8 mouse cellular contexts compared by ENCODE assay signal in the genomic region with DNA sequence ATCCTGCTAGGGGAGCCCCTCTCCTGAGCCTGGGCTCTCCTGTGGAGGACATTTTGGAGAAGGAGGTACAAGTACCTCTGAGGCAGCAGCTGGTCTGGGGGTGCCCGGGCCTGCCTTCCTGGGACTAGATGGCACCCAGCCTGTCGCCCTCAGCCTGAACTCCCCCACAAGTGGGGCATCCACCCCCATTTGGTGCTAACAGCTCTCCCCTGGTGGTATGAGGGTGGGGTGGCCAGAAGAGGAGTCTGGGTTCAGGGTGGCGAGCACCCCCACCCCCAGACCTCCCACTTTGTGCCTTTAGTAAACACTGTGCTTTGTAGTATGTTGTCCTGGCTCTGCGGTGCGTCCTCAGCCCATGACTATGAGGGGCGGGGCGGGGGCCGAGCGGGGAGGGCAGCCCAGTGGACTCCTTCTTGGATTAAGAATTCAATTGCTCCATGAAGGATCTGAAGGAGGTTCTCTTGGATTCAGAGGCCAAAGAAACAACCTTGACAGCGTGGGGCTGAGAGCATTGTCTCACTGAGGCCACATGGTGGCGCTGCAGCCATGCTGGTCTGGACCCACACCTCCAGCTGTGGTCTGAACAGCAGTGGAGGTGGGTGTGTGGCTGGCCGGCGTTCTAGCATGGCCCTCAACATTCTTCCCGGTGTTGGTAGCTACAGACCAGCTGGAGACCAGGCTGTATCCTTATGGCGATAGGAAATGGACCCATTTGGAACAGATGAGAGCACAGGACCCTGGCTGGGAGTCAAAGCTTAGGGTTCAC. TPM values are rescaled to one million over a fixed set of nuclear protein-coding genes. Genes with fewer than 3 reads are reported as not detected.
DNase-seq lines count a peak whose midpoint lies in the region; ATAC-seq and TF ChIP-seq lines count a peak whose summit lies in the region.

No protein-coding gene starts in this region.

- peak; percentile 90 for DNase-seq in embryonic facial prominence, embryonic 10.5 days (ENCODE audit: low spot score)
- peak; percentile 54 for DNase-seq in ovary, adult 18-20 months (ENCODE audit: low spot score)
- peak; percentile 72 for DNase-seq in thymus, postnatal 14 days

- no peak overlapping the region for H3K4me3 ChIP-seq in C2C12 (ENCODE audit: insufficient read depth, poor library complexity, severe bottlenecking)
- H3K4me3 ChIP-seq in embryonic facial prominence, embryonic 10.5 days: no peak overlapping the region
- no peak overlapping the region for H3K4me3 ChIP-seq in heart, embryonic 13.5 days
- no peak overlapping the region for H3K4me3 ChIP-seq in kidney, embryonic 16.5 days (ENCODE audit: low read length)
- no peak overlapping the region for H3K4me3 ChIP-seq in lung, embryonic 16.5 days (ENCODE audit: low read length)

- peaks cover 85% of the 10 kb centered on the region for H3K4me1 ChIP-seq in embryonic facial prominence, embryonic 10.5 days
- peaks cover 48% of the 10 kb centered on the region for H3K4me1 ChIP-seq in heart, embryonic 13.5 days
- peaks cover 23% of the 10 kb centered on the region for H3K4me1 ChIP-seq in kidney, embryonic 16.5 days (ENCODE audit: insufficient read depth, low read length)
- peaks cover 20% of the 10 kb centered on the region for H3K4me1 ChIP-seq in lung, embryonic 16.5 days (replicated peaks; ENCODE audit: control insufficient read depth, insufficient read depth, low read length)

- WGBS in embryonic facial prominence, embryonic 10.5 days: 21% methylated on average over 15 of the region's 15 CpGs
- WGBS in heart, embryonic 13.5 days: 27% methylated on average over 15 of the region's 15 CpGs
- 20% methylated on average over 15 of the region's 15 CpGs for WGBS in kidney, embryonic 16.5 days
- 16% methylated on average over 15 of the region's 15 CpGs for WGBS in lung, embryonic 16.5 days

- no peak overlapping the region for H3ac ChIP-seq in C2C12 (ENCODE audit: control insufficient read depth, insufficient read length, low read depth)

- no peak overlapping the region for H3K4me2 ChIP-seq in heart, embryonic 13.5 days
- H3K4me2 ChIP-seq in kidney, embryonic 16.5 days (replicated peaks; ENCODE audit: low read depth, low read length): no peak overlapping the region
- no peak overlapping the region for H3K4me2 ChIP-seq in lung, embryonic 16.5 days (ENCODE audit: low read depth, low read length)

- H3K36me3 ChIP-seq in C2C12 (ENCODE audit: control insufficient read depth, insufficient read depth): no peaks in the 10 kb centered on the region
- H3K36me3 ChIP-seq in embryonic facial prominence, embryonic 10.5 days (replicated peaks): no peaks in the 10 kb centered on the region
- H3K36me3 ChIP-seq in heart, embryonic 13.5 days: peaks cover 25% of the 10 kb centered on the region
- no peaks in the 10 kb centered on the region for H3K36me3 ChIP-seq in kidney, embryonic 16.5 days (ENCODE audit: insufficient read depth, low read length)
- H3K36me3 ChIP-seq in lung, embryonic 16.5 days (ENCODE audit: control insufficient read depth, insufficient read depth, low read length): no peaks in the 10 kb centered on the region

- H3K9me3 ChIP-seq in embryonic facial prominence, embryonic 10.5 days: no peaks in the 10 kb centered on the region
- H3K9me3 ChIP-seq in heart, embryonic 13.5 days: no peaks in the 10 kb centered on the region; the same call in 1 of the 2 replicates
- H3K9me3 ChIP-seq in kidney, embryonic 16.5 days (ENCODE audit: low read length): no peaks in the 10 kb centered on the region
- H3K9me3 ChIP-seq in lung, embryonic 16.5 days (ENCODE audit: control insufficient read depth, low read length): no peaks in the 10 kb centered on the region

- H3K79me3 ChIP-seq in C2C12 (ENCODE audit: low read depth): no peaks in the 10 kb centered on the region

- TF ChIP-seq CTCF in C2C12 (IDR thresholded peaks at IDR 0.05; ENCODE audit: control insufficient read depth, insufficient read depth, insufficient read length): peak; percentile 94

- no peaks in the 10 kb centered on the region for H3K79me2 ChIP-seq in C2C12 (ENCODE audit: control insufficient read depth, insufficient read depth)

- no peaks in the 10 kb centered on the region for H3K27me3 ChIP-seq in C2C12 (ENCODE audit: control insufficient read depth, insufficient read depth, insufficient read length)
- H3K27me3 ChIP-seq in embryonic facial prominence, embryonic 10.5 days (replicated peaks; ENCODE audit: low read depth, poor library complexity, severe bottlenecking): peaks cover 33% of the 10 kb centered on the region
- H3K27me3 ChIP-seq in heart, embryonic 13.5 days (replicated peaks): no peaks in the 10 kb centered on the region
- no peaks in the 10 kb centered on the region for H3K27me3 ChIP-seq in kidney, embryonic 16.5 days (ENCODE audit: insufficient read depth, low read length)
- no peaks in the 10 kb centered on the region for H3K27me3 ChIP-seq in lung, embryonic 16.5 days (ENCODE audit: control insufficient read depth, insufficient read depth, low read depth, low read length)

- H3K9ac ChIP-seq in heart, embryonic 13.5 days: peak overlapping the region; percentile 54; the same call in 1 of the 2 replicates
- 0 out of 2 replicates have a peak overlapping the region, but pooled peaks have one; percentile 1 for H3K9ac ChIP-seq in kidney, embryonic 16.5 days (replicated peaks; ENCODE audit: low read length)
- H3K9ac ChIP-seq in lung, embryonic 16.5 days (ENCODE audit: low read length): peak overlapping the region; percentile 39; the same call in 1 of the 2 replicates

- peak; percentile 53 for ATAC-seq in activated CD4-positive, CD25-positive, alpha-beta regulatory T cell, adult 4 months
- ATAC-seq in heart, embryonic 13.5 days (ENCODE audit: extremely low read depth, insufficient number of reproducible peaks, low FRiP score, low TSS enrichment): no peak
- peak; percentile 62 for ATAC-seq in kidney, embryonic 16.5 days (ENCODE audit: low FRiP score, low TSS enrichment)
- ATAC-seq in lung, embryonic 16.5 days (ENCODE audit: low read depth): peak; percentile 78

- H3K27ac ChIP-seq in embryonic facial prominence, embryonic 10.5 days (replicated peaks): peak overlapping the region; percentile 61
- peak overlapping the region; percentile 46 for H3K27ac ChIP-seq in heart, embryonic 13.5 days (replicated peaks)
- no peak overlapping the region for H3K27ac ChIP-seq in kidney, embryonic 16.5 days (ENCODE audit: low read length)
- no peak overlapping the region for H3K27ac ChIP-seq in lung, embryonic 16.5 days (ENCODE audit: low read length)

TF ChIP-seq in C2C12, 6 proteins besides CTCF, POLR2A, EP300 and RAD21:
- TF ChIP-seq MYOD1 (IDR thresholded peaks at IDR 0.05; ENCODE audit: control insufficient read depth, insufficient read length, low read depth) (no peak), MAX (IDR thresholded peaks at IDR 0.05) (peak; percentile 48)

RNA-seq across cellular contexts. Expression of gene Mdfi, which starts 42.2 kb away (rescaled TPM):
- 0.68 TPM for polyA plus RNA-seq in C2C12 (2012; fragmentation: generic; extraction: Trizol)
- not detected for polyA plus RNA-seq in activated CD4-positive, CD25-positive, alpha-beta regulatory T cell, adult 4 months (2017; shearing (Covaris generic))
- 21.0 and 25.1 TPM in 2 replicates for polyA plus RNA-seq in embryonic facial prominence, embryonic 10.5 days (2016; fragmentation: Nextera tagmentation; extraction: Ambion mirVana)
- polyA plus RNA-seq in heart, embryonic 13.5 days (2015; fragmentation: Nextera tagmentation; extraction: Ambion mirVana): 11.9 and 12.5 TPM in 2 replicates
- 13.9 and 14.0 TPM in 2 replicates for polyA plus RNA-seq in kidney, embryonic 16.5 days (2015; fragmentation: Nextera tagmentation; extraction: Ambion mirVana)
- polyA plus RNA-seq in lung, embryonic 16.5 days (2015; fragmentation: Nextera tagmentation; extraction: Ambion mirVana): 18.1 and 22.1 TPM in 2 replicates

RNA-seq across cellular contexts. Expression of gene Tfeb, which starts 55.5 kb away (rescaled TPM):
- 7.6 TPM for polyA plus RNA-seq in C2C12 (2012; fragmentation: generic; extraction: Trizol)
- polyA plus RNA-seq in activated CD4-positive, CD25-positive, alpha-beta regulatory T cell, adult 4 months (2017; shearing (Covaris generic)): 10 to 100 TPM in 1 of 2 experiments, 1 to 10 TPM in 1; 8.7 to 14.9 TPM
- 2.3 and 2.9 TPM in 2 replicates for polyA plus RNA-seq in embryonic facial prominence, embryonic 10.5 days (2016; fragmentation: Nextera tagmentation; extraction: Ambion mirVana)
- 21.1 and 22.4 TPM in 2 replicates for polyA plus RNA-seq in heart, embryonic 13.5 days (2015; fragmentation: Nextera tagmentation; extraction: Ambion mirVana)
- polyA plus RNA-seq in kidney, embryonic 16.5 days (2015; fragmentation: Nextera tagmentation; extraction: Ambion mirVana): 18.1 and 19.6 TPM in 2 replicates
- polyA plus RNA-seq in lung, embryonic 16.5 days (2015; fragmentation: Nextera tagmentation; extraction: Ambion mirVana): 13.1 and 13.7 TPM in 2 replicates

Comparison
In these comparisons a context has a peak if more than half of its experiments do, and no peak if none do; other contexts are left out.
1. H3K27ac ChIP-seq: peak in embryonic facial prominence, embryonic 10.5 days (single experiment) and heart, embryonic 13.5 days (single experiment); none in kidney, embryonic 16.5 days (single experiment) and lung, embryonic 16.5 days (single experiment).
2. H3K9ac ChIP-seq: peak in every context shown above with its lines; median percentile 54 in heart, embryonic 13.5 days; 39 in lung, embryonic 16.5 days; 1 in kidney, embryonic 16.5 days.
3. Peak in every context shown above with its lines, with median percentiles within 50 percentile points of each other: DNase-seq.